Mouse (Mus musculus) frontal cortex, adult (tissue): ENCODE results near the gene Myl6.

Source experiments
- ATAC-seq: cut with Nextera tagmentation; 2 replicates; pipeline ENCODE4 v1.9.2; 2017; ENCODE audit warnings: mild to moderate bottlenecking, moderate library complexity, mixed read lengths; ENCODE audit not compliant: low TSS enrichment

Myl6 gene

DNA sequence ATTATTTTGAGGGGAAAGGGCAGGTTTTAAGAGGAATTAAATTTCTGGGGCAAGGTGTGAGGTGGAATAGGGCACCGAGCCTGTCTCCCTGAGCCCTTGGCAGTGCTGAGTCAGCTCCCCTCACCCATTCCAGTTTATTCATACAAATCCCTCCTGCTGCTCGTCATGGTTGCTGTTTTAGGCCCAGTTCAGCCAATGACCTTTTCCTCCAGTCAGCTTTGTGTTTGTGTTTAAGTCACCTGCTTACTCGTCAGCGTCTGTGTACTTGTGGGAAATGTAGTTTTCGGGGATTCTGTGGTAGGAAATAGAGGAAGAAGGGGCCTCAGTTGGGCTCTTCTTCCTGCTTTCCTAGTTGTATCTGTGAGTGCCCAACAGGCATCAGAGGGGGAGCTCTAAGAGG is 4.6 kb downstream of the Myl6 start:
- ATAC-seq, result no peak

DNA sequence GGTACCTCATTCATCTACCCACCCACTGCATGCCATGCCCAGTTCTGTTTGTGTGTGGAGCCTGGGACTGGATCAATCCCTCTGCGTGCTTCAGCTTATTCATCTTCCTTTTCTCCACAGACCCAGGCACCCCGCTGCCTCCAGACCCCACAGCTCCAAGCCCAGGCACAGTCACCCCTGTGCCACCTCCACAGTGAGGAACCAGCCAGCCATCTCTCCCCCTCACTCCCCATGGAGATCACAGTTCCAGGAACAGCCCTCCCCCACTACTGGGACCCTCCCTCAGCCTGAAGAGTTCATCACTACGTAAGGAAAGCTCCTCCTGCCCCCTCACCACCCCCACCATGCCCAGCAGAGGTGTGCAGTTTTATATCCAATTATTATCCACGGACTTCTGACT is 5.2 kb downstream of the Myl6 start:
- no peak for ATAC-seq

DNA sequence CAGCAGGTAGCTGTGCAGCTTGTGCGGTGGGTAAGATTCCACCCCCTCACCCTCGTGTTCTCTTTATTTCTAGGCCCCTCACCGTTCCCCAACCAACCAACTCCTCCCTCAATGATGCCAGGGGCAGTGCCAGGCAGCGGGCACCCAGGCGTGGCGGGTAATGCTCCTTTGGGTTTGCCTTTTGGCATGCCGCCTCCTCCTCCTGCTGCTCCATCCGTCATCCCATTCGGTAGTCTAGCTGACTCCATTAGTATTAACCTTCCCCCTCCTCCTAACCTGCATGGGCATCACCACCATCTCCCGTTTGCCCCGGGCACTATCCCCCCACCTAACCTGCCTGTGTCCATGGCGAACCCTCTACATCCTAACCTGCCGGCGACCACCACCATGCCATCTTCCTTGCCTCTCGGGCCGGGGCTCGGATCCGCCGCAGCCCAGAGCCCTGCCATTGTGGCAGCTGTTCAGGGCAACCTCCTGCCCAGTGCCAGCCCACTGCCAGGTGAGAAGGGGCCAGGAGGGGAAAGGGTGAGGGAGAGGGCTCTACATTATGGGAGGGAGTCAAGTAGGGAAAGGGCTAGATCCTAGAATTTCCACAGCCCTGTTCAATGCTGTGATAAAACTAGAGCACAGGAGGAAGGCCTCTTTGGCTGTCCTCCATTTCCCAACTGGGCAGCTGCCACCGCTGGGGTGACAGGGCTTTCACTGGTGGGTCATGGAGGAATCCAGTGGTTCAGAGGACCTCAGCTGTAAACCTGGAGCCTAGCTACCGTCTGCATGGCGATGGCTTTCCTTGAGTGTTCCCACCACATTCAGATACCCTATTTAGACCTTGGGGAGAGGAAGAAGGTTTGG is 5.9 kb downstream of the Myl6 start:
- no peak for ATAC-seq

DNA sequence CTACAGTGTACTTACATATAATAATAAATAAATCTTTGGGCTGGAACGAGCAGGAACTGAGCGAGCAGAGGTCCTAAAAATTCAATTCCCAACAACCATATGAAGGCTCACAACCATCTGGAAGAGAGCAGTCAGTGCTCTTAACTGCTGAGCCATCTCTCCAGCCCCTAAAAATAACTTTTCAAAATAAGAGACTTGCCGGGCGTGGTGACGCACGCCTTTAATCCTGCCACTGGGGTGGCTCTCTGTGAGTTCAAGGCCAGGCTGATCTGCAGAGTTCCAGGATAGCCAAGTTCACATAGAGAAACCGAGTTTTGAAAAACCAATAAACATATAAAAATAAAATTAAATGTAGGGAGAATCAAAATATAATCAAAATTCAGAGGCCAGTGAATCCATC is 7.6 kb downstream of the Myl6 start:
- no peak for ATAC-seq

DNA sequence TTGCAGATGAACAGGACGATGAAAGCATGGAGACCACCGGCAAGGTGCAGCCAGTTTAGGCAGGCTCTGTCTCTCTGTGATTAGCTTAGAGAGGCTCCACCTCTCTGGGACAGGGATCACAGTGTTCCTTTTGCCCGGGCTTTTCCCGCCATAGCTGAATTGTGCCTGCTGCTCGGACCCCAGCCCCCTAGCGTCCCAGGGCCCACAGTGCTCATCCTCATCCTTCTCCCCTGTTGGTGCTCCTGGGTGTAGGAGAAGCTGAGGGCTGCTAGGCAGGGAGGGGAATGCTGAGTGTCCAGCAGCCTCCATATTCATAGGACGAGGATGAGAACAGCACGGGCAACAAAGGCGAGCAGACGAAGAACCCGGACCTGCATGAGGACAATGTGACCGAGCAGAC is 19.6 kb downstream of the Myl6 start:
- ATAC-seq, result no peak

DNA sequence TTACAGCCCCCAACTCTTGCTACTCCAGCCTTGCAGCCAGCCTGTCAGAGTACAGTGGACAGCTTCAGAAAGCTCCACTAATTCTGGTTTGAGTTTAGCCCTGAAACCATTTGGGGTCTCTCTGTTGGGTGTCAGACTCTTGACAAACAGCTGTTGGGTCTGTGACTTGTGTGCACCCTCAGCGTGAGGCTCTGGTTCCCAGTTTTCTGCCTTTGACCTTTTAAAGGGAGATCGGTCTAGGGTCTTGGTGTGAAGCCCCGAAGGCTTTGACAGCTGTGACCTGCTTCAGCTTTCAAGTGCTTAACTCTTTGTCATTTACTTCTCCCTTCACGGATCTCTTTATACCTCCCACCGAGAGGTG is 33.7 kb downstream of the Myl6 start:
- ATAC-seq, result no peak

DNA sequence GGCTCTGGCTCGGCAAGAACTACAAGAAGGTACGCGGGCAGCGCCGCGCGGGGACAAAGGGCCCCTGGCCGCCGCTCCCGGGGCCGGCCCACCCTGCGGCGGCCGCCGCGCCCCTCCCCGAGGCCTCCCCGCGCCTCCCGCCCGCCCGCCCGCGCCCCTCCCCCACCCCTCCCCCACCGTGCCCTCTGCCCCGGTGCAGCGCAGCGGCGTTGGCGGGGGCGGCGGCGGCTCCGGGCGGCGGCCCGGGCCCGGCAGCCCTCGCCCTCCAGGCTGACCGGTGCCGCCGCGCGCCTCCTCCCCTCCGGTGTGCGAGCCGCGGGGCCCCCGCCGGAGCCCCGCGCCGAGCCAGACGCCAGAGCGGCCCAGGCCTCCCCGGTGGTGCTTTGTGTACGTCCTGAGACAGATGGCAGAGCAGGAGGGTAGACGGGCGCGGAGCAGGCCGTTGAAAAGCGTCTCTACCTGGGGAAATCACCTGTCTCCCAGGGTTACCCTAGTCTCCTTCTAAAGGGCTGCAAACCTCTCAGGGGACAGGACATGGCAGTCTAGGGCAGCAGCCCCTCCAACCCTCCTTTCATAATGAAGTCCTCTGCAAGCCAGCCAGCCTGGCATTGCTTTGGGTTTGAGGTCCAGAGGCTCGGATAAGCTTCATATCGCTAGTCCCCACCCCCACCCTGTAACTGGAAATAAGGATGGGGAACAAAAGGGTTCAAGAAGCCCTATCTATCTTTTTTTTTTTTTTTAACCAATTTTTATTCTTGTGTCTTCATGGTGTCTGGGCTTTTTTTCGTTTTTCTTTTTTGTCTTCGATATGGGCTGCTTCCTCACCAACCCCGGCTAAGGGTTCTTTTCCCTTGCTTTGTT is 34.3 kb downstream of the Myl6 start:
- ATAC-seq, result peak; percentile 24; the same call in 1 of the 2 replicates

DNA sequence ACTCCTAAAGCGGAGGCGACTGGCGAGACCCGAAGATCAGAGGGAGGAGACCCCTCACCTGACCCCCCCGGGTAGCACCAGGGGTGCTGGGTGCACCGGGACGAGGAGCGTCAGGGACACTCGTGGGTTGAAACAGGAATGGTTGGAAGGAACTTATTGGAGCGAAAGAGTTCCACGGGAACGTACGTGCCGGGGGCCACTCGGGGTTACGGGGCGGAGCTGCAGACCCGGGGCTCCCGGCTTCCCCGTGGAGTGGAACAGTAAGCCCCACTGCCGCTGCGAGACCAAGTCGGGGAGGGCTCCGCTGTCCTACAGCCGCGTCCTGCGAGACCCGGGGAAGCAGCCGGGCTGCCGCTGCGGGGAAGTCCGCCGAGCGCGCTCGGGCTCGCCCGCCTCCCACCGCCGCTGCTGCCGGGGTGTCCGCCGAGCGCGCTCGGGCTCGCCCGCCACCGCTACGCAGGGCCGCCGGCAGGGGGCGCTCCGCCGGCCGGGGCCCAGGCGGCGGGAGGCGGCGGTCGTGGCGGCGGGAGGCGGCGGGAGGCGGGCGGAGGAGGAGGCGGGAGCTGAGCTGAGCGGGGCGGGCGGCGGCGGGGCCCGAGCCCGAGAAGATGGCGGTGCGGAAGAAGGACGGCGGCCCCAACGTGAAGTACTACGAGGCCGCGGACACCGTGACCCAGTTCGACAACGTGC is 35.1 kb downstream of the Myl6 start, which contains the start of gene Smarcc2:
Gene Smarcc2 (plus strand): TSS at position 530 of the 690 bp plus-strand sequence.
- ATAC-seq, result peak; percentile 67

DNA sequence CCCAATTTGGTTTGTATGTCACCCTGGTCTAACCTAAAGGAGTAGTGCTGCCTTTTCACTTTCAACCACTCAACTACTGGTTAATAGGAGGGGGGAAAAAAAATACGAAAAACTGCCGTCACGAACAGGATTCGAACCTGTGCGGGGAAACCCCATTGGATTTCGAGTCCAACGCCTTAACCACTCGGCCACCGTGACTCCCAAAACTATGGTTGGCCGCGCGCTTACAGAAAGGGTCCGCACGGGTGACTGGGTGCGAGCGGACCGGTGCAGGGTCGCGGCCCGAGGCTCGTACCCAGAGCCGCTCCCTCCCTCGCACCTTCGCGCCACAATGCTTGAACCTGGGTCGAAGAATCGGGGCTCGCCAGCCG is 35.6 kb downstream of the Myl6 start:
- peak; percentile 39 for ATAC-seq

DNA sequence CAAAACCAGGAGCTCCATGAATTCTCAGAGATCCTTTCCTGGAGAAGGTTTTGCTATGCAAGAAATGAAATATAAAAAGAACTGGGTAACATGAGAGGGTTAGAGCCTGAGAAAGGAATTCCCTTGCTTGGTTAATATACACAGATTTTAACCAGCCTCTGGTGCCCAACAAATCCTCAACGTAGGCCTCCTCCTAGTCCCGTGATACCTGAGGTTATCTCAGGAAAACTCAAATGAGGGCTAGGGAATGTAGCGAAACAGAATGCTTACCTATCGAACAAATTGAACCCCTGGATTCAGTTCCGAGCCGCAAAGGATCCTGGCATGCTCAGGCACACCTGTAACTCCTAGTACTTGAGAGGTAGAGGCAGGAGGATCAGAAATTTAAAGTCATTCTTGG is 36.3 kb downstream of the Myl6 start:
- no peak for ATAC-seq

DNA sequence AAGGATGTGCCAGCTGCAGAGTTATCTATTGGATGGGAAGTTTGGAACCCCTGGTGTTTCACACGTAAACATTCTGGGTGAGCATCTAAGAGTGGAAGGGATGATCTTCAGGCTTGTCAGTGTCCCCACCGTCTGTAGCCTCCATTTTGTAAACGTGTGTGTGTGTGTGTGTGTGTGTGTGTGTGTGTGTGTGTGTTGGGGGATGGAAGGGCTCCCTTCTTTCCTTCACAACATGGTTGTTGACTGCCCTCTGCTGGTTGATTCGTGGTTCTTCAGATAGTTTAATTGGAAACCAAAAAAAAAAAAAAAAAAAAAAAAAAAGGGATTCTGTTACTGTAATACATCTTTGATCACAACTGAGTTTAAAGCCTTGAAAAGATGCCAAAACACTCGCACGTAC is 38.7 kb downstream of the Myl6 start:
- ATAC-seq, result 0 out of 2 replicates have a peak, but pooled peaks have one; percentile 5

DNA sequence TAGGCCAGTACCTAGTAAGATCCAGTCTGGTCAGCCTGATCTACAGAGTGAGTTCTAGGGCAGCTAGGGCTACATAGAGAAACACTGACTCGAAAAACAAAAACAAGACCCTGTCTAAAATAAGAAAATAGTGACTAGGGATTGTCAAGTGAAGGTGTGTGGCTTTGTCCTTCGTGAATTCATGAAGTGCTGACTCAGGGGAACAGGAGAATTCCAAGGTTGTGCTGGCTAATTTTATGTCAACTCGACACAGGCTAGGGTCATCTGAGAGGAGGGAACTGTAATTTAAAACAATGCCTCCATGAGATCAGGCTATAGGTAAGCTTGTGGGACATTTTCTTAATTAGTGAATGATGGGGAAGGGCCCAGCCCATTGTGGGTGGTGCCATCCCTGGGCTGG is 39.5 kb downstream of the Myl6 start:
- no peak for ATAC-seq

DNA sequence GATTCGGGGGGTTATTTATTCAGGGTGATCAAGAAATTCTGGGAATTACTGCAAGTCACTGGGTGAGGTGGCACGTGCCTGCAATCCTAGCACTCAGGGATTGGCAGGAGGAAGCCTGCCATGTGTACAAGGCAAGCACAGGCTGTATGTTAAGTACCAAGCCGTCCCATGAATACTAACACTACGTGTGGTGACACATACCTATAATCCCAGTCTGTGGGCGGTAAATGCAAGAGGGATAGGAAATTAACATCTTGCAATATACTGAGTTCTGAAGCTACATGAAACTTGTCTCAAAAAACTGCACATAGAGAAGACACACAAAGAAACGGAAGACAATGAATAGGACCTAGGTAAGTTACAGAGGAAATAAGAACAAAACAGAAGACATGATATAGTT is 42.9 kb downstream of the Myl6 start:
- no peak for ATAC-seq

DNA sequence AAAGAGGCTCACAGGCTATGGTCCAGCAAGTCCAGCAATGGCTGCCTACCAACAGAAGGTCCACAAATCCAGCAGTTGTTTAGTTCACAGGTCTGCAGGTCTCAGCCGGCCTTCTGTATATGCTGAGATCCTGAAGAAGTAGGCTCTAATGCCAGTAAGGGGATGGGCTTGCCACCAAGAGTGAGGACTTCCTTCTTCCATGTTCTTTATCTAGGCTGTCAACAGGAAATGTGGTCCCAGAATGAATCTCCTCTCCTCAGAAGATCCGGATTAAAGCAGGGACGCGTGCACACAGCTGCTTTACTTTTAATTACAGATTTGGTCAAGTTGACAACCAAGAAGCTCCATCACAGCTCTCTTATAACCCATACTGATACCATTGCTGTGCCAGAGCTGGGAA is 48.5 kb downstream of the Myl6 start:
- no peak for ATAC-seq

DNA sequence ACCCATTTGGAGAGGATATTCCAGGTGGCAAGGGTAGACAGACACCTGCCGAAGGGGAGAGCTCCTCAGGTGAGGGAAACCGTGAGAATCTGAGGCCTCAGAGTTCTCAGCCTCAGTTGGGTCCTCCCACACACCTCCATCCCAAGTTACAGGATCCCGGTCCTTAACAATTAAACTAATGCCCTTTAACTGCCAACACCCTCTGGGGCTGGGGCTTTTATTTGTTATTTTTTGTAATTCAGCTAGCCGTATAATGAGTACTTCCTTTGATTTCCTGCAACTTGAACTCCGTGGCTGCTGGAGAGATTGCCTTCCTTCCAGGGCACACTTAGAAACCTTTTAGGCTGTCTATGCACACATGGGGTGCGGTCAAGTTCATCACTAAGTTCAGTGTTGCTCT is 49.6 kb downstream of the Myl6 start:
- no peak for ATAC-seq

DNA sequence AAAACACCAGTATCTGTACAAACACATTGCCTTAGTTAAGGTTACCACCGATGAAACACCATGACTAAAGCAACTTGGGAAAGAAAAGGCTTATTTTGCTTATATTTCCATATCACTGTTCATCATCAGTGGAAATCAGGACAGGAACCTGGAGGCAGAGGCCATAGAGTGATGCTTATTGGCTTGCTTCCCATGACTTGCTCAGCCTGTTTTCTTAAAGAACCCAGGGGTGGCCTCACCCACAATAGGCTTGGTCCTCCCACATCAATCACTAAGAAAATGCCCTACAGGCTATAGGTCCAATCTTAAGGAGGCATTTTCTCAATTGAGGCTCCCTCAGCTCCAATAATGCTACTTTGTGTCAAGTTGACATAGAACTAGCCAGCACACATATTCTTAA is 51.2 kb downstream of the Myl6 start:
- ATAC-seq, result no peak

DNA sequence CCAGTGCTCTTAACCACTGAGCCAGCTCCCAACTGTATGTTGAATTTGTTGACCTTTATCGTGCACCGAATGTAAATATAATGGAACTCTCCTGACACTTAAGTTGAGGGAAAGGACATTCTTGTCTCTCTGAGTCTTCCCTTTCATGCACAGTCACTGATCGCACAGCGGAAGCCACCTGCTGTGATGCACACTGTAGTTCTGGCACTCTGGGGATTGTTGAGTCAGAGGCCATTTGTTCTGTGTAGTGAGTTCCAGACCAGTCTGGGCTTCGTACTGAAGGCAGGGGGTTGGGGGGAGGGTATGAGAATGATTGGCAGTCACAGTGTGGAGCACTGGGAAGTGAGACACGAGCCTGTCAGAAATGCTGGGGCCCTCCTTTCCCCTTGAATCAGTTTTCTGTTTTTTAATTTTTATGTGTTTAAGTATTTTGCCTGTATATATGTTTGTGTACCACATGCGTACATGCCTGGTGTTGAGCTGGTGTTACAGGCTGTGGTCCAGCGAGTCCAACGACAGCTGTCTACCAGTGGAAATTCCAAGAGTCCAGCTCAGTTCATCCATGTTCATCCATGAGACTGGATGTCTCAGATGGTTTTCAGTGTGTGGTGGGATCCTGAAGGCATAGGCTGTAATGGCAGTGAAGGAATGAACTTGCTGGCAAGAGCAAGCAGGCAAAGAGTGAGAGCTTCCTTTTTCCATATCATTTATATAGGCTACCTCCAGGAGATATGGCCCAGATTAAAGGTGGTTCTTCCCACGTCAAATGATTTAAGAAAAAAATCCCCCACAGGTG is 52.4 kb downstream of the Myl6 start:
- ATAC-seq, result no peak
